Mouse (Mus musculus): ENCODE measurements around the gene Gm17622. TPM values are rescaled to one million over a fixed set of nuclear protein-coding genes. Genes with fewer than 3 reads are reported as not detected.

Gm17622 gene
- polyA plus RNA-seq, 1 experiment = not detected

DNA sequence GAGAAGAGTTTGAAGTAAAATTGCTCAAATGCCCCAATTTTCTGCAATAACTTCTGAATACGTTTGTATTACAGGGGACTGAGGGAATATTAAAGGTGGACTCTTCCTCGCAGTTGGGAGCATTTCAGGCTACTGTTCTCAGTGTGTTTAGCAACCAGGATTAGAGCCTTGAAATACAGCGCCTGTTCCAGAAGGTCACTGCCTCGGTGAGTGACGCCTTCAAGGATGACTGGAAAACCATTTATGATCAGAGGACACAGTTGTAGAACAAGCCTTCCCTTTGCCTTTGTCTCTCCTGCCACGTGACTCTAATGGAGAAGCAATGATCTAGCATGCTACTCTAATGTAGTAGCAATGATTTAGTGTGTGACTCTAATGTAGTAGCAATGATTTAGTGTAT is 2.6 kb upstream of the Gm17622 start:
- no peak for TF ChIP-seq GATA1 (IDR thresholded peaks at IDR 0.05; ENCODE audit: low read length)

GRCm38 (mm10) chr13:96496630-96497029 is 6.1 kb downstream of the Gm17622 start:
- TF ChIP-seq GATA1 (IDR thresholded peaks at IDR 0.05; ENCODE audit: low read length) = no peak

- TF ChIP-seq GATA1 (IDR thresholded peaks at IDR 0.05; ENCODE audit: low read length) = no peak
These were observed 9.4 kb downstream of the Gm17622 start for GRCm38 (mm10) chr13:96499891-96500290.

DNA sequence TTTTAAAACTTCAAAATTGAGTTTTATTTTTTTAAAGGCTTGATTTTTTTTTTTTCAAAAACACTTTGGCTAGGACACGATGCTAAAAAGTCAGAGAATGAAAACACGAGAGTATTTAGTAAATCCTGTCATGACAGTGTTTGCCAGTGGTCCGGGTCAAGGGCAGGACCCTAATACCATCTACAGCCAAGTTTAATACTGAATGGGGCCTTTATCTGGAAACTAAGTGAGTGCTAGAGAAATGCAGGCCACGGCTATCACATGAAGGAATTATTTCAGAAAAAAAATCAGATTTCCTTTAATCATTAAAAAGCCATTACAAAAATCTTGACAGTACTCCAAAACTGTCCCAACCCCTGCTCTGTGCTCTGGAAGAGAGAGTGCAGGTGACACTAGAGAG is 15.1 kb downstream of the Gm17622 start:
- TF ChIP-seq GATA1 (IDR thresholded peaks at IDR 0.05; ENCODE audit: low read length) = no peak

DNA sequence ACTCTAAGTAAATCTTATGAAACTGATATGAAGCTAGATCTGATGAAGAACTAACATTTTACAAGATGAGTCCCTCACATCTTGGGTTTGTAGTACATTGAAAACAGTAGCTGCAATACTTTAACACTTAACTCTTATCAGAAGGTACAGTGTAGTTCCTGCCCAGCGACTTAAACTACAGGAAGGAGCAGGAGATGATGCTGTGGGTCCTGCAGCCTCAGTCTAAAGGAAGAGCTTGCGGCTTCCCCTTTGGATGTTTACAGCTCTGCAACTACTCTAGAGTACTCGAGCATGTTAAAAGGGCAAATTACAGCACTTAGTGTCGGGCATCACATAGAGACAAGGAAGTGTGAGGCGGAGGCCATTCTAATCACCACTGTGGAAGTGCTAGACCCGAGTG is 15.8 kb downstream of the Gm17622 start:
- no peak for TF ChIP-seq GATA1 (IDR thresholded peaks at IDR 0.05; ENCODE audit: low read length)

GRCm38 (mm10) chr13:96507541-96507940 is 17.0 kb downstream of the Gm17622 start:
- no peak for TF ChIP-seq GATA1 (IDR thresholded peaks at IDR 0.05; ENCODE audit: low read length)

DNA sequence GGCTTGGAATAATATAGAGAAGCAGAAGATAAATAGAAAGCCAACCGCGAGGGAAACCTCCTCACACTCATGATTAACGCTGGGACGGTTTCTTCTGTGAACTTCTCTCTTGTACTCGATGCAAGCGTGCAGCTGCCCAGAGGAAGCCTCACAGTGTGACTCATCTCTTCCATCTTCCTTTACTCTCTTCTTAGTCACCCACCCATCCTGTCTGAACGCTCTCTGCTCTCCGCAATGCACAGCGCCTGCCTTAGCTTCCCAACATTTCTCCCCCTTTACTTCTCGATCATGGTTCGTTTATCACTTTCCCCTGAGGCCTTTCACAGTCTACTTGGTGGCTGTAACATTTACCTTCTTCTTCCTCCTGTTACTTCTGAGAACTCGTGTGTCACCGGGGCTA is 20.1 kb downstream of the Gm17622 start:
- no peak for TF ChIP-seq GATA1 (IDR thresholded peaks at IDR 0.05; ENCODE audit: low read length)

GRCm38 (mm10) chr13:96511262-96511661 is 20.7 kb downstream of the Gm17622 start:
- no peak for TF ChIP-seq GATA1 (IDR thresholded peaks at IDR 0.05; ENCODE audit: low read length)

GRCm38 (mm10) chr13:96511893-96512292 is 21.4 kb downstream of the Gm17622 start:
- no peak for TF ChIP-seq GATA1 (IDR thresholded peaks at IDR 0.05; ENCODE audit: low read length)

GRCm38 (mm10) chr13:96514154-96514942 is 23.8 kb downstream of the Gm17622 start:
- TF ChIP-seq GATA1 (IDR thresholded peaks at IDR 0.05; ENCODE audit: low read length) = no peak

DNA sequence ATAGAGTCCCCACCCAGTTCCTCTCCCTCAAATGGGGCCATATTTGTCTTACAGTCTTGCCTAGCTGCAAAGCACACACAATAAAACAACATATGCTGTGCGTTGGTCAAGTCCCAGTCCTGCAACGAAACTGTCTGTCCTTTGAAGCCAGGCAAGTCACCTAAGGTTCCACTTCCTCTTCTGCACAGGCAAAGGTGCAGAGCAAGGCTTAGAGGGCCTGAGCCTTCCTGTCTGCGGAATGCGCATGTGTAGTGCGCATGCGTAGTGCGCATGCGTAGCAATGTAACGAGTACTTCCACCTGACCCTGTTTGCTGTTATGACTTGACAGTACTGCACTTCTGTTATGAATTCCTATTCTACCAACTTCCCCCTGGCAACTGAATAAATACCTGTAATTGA is 25.7 kb downstream of the Gm17622 start:
- no peak for TF ChIP-seq GATA1 (IDR thresholded peaks at IDR 0.05; ENCODE audit: low read length)

DNA sequence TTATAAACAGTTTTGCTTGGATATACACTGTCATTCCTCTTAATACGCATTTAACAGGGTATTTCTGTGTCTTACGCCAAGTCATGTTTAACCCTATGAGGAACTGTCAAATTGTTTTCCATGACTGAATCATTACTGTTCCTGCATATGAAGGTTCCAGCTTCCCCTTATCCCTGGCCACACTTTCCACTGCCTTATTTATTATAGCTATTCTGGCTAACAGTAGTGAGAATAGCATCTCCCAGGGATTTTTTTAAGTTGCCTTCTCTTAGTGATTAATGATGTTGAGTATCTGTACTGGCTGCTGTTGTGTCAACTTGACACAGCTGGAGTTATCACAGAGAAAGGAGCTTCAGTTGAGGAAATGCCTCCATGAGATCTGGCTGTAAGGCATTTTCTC is 26.8 kb downstream of the Gm17622 start:
- TF ChIP-seq GATA1 (IDR thresholded peaks at IDR 0.05; ENCODE audit: low read length) = no peak

- no peak for TF ChIP-seq GATA1 (IDR thresholded peaks at IDR 0.05; ENCODE audit: low read length)
These were observed 30.8 kb downstream of the Gm17622 start for GRCm38 (mm10) chr13:96521294-96521693.

DNA sequence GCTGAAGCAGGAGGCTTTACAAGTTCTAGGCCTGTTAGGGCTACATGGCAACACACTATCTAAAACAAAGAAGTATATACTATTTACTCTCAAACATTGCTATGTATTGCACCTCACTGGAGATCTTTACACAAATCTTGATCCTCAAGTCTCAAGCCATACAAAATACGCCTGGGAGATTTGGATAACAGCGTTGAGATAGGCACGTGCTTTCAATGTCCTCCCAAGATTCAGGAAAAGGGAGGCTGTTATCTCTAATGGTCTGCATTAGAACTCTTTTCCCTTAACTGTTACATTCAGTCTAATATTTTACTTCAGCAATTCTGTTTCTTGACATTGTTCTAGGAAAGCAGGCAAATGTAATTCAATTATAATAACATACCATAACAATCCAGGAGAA is 36.5 kb downstream of the Gm17622 start:
- TF ChIP-seq GATA1 (IDR thresholded peaks at IDR 0.05; ENCODE audit: low read length) = no peak

- no peak for TF ChIP-seq GATA1 (IDR thresholded peaks at IDR 0.05; ENCODE audit: low read length)
These were observed 37.3 kb downstream of the Gm17622 start for GRCm38 (mm10) chr13:96527856-96528255.

GRCm38 (mm10) chr13:96528776-96529175 is 38.2 kb downstream of the Gm17622 start:
- no peak for TF ChIP-seq GATA1 (IDR thresholded peaks at IDR 0.05; ENCODE audit: low read length)

GRCm38 (mm10) chr13:96529542-96529941 is 39.0 kb downstream of the Gm17622 start:
- no peak for TF ChIP-seq GATA1 (IDR thresholded peaks at IDR 0.05; ENCODE audit: low read length)

All from G1E-ER4 (cell line).